Mouse (Mus musculus) gastrocnemius, postnatal 10 days (tissue): ENCODE results near the gene Smim4. TPM values are rescaled to one million over a fixed set of nuclear protein-coding genes. Genes with fewer than 3 reads are reported as not detected.

Experiments used
- DNase-seq: peaks from one replicate; pipeline ENCODE4 v3.0.0; 2021; ENCODE audit warnings: mixed read lengths
- long read RNA-seq, 2 experiments: library from polyadenylated mRNA; stranded (forward); transcript quantifications; one replicate each; pipeline ENCODE4 v2.0.0; 2021
- total RNA-seq, 2 experiments: library from RNA; stranded (reverse); gene quantifications; 2 replicates each; pipeline ENCODE4 v1.2.3; 2021

Smim4 gene
- 10 to 100 TPM; 39.5 to 43.0 TPM for total RNA-seq
- long read RNA-seq, experiment 1, transcript Smim4-201 (2 exons, 311 nt) = major isoform, 13 of 21 reads
- long read RNA-seq, experiment 1, partial matches to known transcripts = 0 of 21 reads
- long read RNA-seq, experiment 1, other reads (novel, unspliced or antisense) = 4 of 21 reads
- long read RNA-seq, experiment 2, transcript Smim4-201 (2 exons, 311 nt) = major isoform, 11 of 11 reads
- long read RNA-seq, experiment 2, partial matches to known transcripts = 0 of 11 reads
- long read RNA-seq, experiment 2, other reads (novel, unspliced or antisense) = 0 of 11 reads

- DNase-seq = peak; percentile 95
Observed at GRCm38 (mm10) chr14:31128826-31129219, at the start of gene Smim4. TSS of gene Smim4 (minus strand) at chr14:31128956.

DNA sequence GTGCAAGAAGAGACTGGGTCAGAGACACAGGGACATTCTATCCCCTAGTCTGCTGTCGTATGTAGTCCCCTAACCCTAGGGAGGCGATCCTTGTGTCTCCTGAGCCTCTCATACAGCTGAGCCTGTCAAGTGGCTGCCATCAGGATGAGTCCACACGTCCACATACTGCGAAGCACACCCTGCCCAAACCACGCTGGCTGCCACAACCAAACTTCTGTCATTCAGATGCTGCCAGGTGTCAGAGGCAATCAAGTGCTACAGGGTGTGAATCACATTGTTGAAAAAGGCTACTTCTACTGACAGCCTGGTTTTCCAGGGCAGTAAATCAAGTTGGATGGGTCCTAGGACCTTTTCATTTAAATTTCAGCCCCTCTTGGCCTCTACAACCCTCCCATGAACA lies 49.0 kb upstream of the Smim4 start:
- no peak for DNase-seq

- DNase-seq = no peak
Observed at GRCm38 (mm10) chr14:31177287-31177686, 48.5 kb upstream of the Smim4 start.

DNA sequence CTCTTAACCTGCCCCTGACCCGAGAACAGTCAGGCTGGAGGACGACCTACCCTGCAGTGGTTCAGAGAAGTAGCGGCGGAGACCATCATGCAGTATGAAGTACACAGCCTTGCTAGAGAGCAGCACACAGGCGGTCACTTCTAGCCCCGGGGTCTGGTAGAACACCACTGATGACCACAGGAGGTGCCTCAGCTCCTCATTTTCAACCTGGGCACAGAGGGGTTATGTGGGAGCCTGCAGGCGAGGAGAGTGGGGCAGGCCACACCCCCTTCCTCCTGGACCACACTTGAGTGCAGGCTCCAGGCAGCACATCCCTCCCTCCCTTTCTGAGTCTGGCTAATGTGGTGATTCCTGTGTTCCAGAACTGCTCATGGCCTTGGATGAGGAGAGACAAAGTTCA lies 44.8 kb upstream of the Smim4 start:
- DNase-seq = no peak

GRCm38 (mm10) chr14:31172781-31173455 lies 44.2 kb upstream of the Smim4 start:
- no peak for DNase-seq

DNA sequence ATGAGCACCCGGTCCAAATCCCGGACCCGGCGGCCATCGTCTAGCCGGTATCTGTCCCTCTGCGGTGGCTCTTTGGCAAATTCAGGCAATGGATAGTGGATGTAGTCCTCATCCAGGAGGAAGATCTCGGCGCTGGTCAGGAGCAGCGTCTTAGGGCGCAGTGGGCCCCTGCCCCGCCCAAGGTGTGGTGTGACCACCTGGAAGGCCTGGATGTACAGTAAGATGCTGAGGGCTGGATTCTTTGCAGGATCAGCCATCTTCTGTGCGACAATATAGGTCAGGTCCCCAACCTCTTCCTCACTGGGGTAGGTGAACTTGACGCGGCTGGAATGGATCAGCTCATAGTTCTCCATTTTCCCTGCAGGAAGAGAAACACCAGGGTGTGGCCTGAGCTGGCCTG lies 43.1 kb upstream of the Smim4 start:
- no peak for DNase-seq

- no peak for DNase-seq
Observed at GRCm38 (mm10) chr14:31171386-31171785, 42.6 kb upstream of the Smim4 start.

GRCm38 (mm10) chr14:31170963-31171362 lies 42.2 kb upstream of the Smim4 start:
- no peak for DNase-seq

DNA sequence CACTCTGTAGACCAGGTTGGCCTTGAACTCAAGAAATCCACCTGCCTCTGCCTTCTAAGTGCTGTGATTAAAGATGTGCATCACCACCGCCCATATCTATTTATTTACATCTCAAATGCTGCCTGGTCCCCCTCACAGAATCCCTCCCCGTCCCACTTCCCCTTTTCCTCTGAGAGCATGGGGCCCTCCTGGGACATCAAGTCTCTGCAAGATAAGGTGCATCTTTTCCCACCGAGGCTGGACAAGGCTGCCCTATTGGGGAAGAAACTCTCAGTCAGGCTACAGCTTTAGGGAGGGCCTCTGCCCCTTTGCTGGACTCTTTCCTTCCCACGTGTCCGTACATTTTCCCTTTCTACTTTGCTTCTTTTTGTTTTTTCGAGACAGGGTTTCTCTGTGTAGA lies 40.8 kb upstream of the Smim4 start:
- no peak for DNase-seq

GRCm38 (mm10) chr14:31168425-31168824 lies 39.7 kb upstream of the Smim4 start, which contains the start of gene Stab1:
TSS of gene Stab1 (minus strand) at chr14:31168641.
- DNase-seq = no peak

GRCm38 (mm10) chr14:31166827-31167226 lies 38.1 kb upstream of the Smim4 start:
- no peak for DNase-seq

DNA sequence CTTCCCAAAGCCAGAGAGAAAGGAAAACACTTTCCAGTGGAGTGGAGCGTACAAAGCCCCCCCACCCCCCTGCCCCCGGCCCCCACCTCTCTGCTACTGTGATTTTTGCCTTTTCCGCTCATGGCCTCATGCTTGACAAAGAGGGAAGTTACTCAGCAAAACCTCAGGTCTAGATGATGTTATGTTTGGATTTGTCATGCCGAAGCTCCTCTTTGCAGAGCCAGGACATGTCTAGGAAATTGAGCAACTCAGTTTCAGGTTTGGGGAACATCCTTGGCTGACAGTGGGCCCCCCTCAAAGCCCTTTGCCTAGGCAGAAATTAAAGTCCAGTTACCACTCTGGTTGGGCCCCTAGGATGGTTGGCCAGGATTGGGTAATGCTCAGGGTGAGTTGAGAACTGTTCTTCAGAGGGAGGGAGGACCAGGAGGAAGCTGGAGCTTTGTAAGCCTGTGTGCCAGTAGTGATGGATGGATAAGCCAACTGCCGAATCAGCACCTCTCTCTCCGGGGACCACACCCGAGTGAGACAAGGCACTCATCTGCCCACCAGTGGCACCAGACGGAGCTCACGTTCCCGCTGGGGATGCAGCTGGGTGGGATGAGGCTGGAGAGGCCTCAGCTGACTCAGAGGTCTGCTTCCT lies 37.4 kb upstream of the Smim4 start:
- no peak for DNase-seq

- DNase-seq = no peak
Observed at GRCm38 (mm10) chr14:31165458-31165857, 36.7 kb upstream of the Smim4 start.

GRCm38 (mm10) chr14:31165010-31165409 lies 36.3 kb upstream of the Smim4 start:
- DNase-seq = no peak

- no peak for DNase-seq
Observed at GRCm38 (mm10) chr14:31164067-31164466, 35.3 kb upstream of the Smim4 start.

DNA sequence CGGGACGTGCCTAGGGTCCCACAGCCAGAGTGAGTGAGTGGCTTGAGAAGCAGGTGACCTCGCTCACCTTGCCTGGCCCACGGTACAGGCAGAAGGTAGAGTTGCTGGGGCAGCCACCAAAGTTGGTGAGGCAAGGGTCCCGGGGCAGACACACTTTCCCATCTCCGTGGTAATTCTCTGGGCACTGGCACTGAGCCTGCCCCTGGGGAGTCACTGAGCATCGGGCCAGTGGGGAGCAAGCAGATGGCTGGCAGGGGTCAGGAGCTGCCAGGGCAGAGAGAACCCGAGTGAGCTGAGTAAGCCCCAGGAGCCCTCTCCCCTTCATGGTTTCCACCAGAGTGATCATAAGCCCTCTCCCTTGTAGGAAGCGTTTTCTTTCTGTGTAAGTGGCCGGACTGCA lies 32.9 kb upstream of the Smim4 start:
- DNase-seq = no peak

DNA sequence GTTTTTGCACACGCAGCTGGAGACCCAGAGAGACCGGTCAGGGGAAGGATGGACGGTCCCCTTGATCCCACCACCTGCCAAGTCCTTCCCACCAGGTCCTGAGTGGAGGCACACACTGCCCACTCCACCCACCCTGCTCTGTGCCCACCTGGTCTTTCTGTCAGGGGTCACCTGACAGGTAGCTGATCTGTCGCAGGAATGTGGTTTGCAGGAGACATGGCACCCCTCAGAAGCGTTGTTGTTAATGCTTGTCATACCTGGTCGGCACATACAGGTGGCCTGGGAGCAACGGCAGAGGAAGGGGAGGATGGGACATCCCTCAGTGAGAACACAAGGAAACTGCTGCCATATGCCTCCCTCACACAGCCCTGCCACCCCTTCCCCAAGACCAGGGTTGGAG lies 32.4 kb upstream of the Smim4 start:
- no peak for DNase-seq

DNA sequence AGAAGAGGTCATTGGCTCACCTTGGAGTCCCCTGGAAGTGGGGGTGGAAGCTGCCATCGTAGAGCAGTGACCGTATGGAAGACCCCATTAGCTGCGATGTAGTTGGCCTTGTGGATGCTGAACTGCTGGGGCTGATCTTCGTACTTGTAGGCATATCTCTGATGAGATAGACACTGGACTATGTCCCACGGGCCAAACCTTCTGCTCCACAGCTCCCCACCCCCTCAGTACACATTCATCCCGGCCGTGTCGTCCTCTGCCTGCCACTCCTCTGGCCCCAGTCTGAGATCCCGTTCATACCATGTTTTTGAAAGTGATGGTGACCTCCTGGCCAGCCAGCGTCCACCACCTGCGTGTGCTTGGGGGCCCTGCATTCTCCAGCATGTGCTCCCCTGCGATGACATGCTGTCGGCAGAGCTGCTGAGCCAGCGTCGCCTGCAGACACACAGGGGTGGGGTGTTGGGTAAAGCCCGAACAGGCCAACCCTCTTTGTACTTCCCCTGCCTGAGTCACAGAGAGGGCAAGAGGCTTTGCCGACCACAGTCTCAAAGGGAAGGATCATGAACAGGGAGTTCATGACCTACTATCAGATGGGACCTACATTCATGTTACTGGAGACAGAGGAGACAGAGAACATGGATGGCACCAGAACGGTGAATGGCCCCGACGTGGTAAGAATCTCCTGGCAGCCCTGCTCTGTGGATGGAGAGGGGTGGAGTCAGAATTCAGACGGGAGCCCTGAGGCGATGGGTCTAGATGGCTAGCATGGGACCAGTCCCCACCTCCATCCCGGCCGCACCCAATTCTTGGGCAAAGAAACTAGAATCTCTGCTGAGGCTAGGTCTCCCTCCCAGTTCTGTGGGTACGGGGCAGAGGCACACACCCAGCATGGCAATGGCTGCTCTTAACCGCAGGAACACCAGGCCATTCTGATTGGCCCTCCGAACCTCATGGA lies 31.7 kb upstream of the Smim4 start:
- no peak for DNase-seq

DNA sequence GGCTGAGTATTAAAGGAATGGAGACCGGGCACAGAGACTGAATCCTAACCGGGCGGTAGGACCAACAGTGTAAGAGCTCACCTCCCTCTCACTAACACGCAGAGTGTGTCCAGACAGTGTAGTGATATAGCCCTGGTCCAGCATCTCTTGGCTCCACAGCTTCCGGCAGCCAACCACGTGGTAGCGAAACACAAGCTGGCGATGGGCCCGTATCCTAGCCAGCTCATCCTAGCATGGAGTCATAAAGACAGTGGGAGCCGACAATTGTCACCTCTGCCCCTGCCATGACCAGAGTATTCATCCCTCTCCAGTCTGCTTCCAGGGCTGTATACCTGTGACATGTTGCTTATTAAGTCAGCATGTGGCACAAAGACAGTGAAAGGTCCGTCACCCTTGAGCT lies 16.9 kb upstream of the Smim4 start:
- DNase-seq = no peak

- DNase-seq = peak; percentile 2
Observed at GRCm38 (mm10) chr14:31141011-31141410, 12.3 kb upstream of the Smim4 start.

DNA sequence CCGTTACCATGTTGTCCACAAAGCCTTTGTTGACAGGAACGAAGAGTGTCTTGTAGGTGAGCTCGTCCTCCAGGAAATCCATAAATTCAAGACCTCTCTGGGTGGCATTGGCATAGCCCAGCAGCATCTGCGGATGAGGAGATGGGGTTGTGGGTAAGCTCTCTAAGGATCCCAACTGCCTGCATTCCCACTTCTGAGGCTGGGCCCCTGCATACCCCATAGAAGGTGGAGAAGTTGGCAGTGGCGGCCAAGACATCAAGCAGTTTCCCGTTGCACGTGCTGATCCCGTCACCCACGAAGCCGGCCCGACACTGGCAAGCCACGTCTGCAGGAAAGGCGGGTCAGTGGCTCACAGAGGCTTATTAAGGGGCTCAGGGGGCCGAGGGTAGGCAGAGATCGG lies 11.4 kb upstream of the Smim4 start:
- DNase-seq = peak; percentile 3

DNA sequence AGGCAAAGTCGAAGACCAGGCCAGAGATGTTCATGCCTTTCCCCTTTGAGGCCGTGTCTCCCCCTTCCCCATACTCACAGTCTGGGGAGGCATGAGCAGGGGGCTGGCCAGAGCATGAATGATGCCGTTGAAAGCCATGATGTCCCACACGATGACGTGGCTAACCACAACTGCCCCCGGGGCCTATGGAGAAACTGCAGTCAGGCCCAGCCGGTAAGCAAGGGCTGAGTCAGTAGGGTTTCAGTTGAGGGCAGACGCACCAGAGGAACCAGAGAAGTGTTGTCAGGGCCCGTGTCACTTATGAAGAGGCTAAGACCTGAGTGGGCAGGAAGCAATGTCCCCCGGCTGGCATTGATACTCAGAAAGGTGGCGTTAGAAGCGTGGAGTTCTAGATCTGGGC lies 10.9 kb upstream of the Smim4 start:
- peak; percentile 3 for DNase-seq
